Mouse (Mus musculus): ENCODE measurements around the gene Cops2. TPM values are rescaled to one million over a fixed set of nuclear protein-coding genes. Genes with fewer than 3 reads are reported as not detected.
A peak's percentile ranks its signal among the peaks of the same experiment; 100 is the strongest.

The Cops2 gene
- polyA plus RNA-seq, 1 experiment from 2014 or later = 115 TPM

DNA sequence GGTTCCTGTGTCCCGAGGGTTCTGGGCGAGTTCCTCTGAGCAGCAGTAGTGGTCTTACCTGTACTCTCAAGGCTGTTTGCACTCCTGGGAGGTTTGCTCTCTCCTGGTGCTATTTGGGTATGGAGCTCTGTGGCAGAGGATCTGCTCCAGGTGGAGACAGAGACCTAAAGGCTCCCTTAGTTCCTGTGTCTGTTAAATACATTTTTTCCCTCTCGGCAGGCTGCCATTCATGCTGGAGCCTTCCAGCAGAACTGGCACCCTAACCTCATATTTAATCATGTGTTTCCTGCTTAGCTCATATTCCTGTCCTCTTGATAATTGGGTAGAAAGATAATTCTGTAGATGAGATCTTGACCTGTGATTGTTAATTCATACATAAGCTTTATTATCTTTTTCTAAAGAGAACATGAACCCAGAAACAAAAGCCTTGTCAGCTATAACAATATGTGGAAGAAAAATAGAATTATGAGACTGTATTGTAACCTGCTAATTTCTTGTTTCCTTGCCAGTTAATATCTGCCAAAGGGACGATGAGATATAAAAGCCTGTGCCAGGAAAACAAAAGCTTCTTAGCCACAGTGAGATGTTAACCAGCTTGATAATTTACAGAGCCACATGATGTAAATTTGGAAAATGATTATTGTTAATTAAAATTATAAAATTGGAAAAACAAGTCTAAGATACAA, 27.1 kb upstream of the Cops2 start:
- no peak overlapping the region for H3K27ac ChIP-seq (ENCODE audit: low read depth, low read length)
- no peak overlapping the region for H3K4me3 ChIP-seq (ENCODE audit: low read depth, low read length)
- DNase-seq (ENCODE audit: low spot score) (no peak), ATAC-seq (ENCODE audit: insufficient read depth, low FRiP score, low TSS enrichment) (no peak)
- H3K27me3 ChIP-seq (ENCODE audit: control insufficient read depth, insufficient read depth, low read length) = no peaks in the 10 kb centered on the region
- H3K4me1 ChIP-seq (ENCODE audit: control insufficient read depth, insufficient read depth, low read length) = no peaks in the 10 kb centered on the region
- no peaks in the 10 kb centered on the region for H3K36me3 ChIP-seq (ENCODE audit: control insufficient read depth, insufficient read depth, low read length)
- H3K9ac ChIP-seq (ENCODE audit: low read length) = no peak overlapping the region
- H3K9me3 ChIP-seq (ENCODE audit: control insufficient read depth, low read length) = no peaks in the 10 kb centered on the region
- no peak overlapping the region for H3K4me2 ChIP-seq (ENCODE audit: low read depth)
- 88% methylated on average over 4 of the region's 4 CpGs for WGBS

DNA sequence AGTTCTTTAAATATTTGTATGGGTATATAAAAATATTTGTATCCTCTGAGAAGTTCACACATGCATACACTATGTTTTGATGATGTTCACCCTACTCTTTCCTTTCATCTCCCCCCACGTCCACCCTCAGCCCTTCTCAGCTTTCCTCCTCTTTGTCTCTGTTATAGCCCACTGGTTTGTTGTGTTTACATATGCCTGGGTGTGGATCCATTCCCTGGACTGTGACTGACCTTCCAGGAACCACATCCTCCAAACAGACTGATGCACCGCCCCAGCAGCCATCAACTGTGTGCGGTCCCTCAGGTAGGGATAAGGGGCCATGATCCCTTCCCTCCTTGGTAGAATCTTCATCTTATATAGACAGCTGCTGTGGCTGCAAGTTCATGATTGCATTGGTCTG, 11.2 kb upstream of the Cops2 start:
- DNase-seq (ENCODE audit: low spot score) = no peak
- H3K27ac ChIP-seq (ENCODE audit: low read depth, low read length) = no peak overlapping the region
- no peak for ATAC-seq (ENCODE audit: insufficient read depth, low FRiP score, low TSS enrichment)
- no peaks in the 10 kb centered on the region for H3K36me3 ChIP-seq (ENCODE audit: control insufficient read depth, insufficient read depth, low read length)
- H3K4me3 ChIP-seq (ENCODE audit: low read depth, low read length) = no peak overlapping the region
- H3K4me1 ChIP-seq (ENCODE audit: control insufficient read depth, insufficient read depth, low read length) = no peaks in the 10 kb centered on the region
- WGBS = 85% methylated on average over 3 of the region's 3 CpGs
- H3K9me3 ChIP-seq (ENCODE audit: control insufficient read depth, low read length) = no peaks in the 10 kb centered on the region
- H3K4me2 ChIP-seq (ENCODE audit: low read depth) = no peak overlapping the region
- H3K9ac ChIP-seq (ENCODE audit: low read length) = no peak overlapping the region
- H3K27me3 ChIP-seq (ENCODE audit: control insufficient read depth, insufficient read depth, low read length) = no peaks in the 10 kb centered on the region

DNA sequence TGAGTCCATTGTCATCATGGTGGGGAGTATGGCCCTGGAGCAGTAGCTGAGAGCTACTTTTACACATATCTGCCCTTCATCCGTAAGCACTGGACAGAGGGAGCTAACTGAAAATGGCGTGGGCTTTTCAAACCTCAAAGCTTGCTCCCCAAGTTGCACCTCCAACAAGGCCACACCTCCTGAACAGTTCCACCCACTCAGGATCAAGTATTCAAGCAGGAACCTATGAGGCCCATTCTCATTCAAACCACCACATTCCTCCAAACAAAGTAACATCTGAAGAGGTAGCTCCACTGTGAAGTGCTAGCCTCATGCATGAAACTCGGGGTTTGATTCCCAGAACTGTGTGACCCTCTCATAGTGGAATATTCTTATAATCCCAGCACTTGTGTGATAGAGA, 9.4 kb upstream of the Cops2 start:
- Histone ChIP-seq H3K4me2 (ENCODE audit: low read depth) (no peak overlapping the region), H3K36me3 (ENCODE audit: control insufficient read depth, insufficient read depth, low read length) (no peaks in the 10 kb centered on the region), H3K4me1 (ENCODE audit: control insufficient read depth, insufficient read depth, low read length) (no peaks in the 10 kb centered on the region), H3K9me3 (ENCODE audit: control insufficient read depth, low read length) (no peaks in the 10 kb centered on the region), H3K4me3 (ENCODE audit: low read depth, low read length) (no peak overlapping the region), H3K9ac (ENCODE audit: low read length) (no peak overlapping the region), H3K27me3 (ENCODE audit: control insufficient read depth, insufficient read depth, low read length) (no peaks in the 10 kb centered on the region), H3K27ac (ENCODE audit: low read depth, low read length) (no peak overlapping the region)
- 89% methylated on average over 3 of the region's 3 CpGs for WGBS
- DNase-seq (ENCODE audit: low spot score) (no peak), ATAC-seq (ENCODE audit: insufficient read depth, low FRiP score, low TSS enrichment) (no peak)

DNA sequence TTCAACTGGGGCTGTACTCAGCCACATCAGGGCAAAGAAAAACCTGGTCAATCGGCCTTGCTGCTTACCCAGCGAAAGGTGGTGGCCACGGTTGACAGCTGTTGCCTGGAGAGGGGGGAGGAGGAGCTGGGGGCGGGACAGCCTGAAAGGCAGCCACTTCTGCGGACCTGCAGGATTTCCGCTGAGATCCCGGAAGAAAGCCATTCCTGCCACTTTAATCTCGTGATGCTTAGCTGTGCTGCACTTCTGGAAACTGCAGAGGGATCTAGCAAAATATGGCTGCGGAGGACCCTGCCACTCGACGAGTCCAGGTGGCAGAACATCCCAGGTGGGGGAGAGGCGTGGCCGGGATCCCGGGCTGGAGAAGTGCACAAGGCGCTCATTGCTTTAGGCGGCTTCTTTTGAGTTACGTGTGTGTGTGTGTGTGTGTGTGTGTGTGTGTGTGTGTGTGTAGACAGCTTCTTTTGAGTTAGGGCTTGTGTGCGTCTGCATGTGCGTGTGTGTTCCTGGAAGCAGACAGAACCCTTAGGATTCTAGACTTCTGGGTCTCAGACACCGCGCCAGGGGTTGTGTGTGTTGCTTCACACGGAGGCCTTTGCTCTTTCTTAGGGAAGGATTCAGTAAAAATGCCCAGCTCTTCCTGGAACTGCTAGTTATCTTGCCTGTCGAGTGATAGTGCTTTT, 7.3 kb upstream of the Cops2 start:
- H3K27me3 ChIP-seq (ENCODE audit: control insufficient read depth, insufficient read depth, low read length) = no peaks in the 10 kb centered on the region
- H3K4me3 ChIP-seq (ENCODE audit: low read depth, low read length) = peak overlapping the region; percentile 41
- ATAC-seq (ENCODE audit: insufficient read depth, low FRiP score, low TSS enrichment) (peak; percentile 68; the same call in 1 of the 2 replicates), DNase-seq (ENCODE audit: low spot score) (peak; percentile 54)
- H3K36me3 ChIP-seq (ENCODE audit: control insufficient read depth, insufficient read depth, low read length) = no peaks in the 10 kb centered on the region
- H3K9ac ChIP-seq (ENCODE audit: low read length) = peak overlapping the region; percentile 54
- H3K9me3 ChIP-seq (ENCODE audit: control insufficient read depth, low read length) = no peaks in the 10 kb centered on the region
- 8% methylated on average over 23 of the region's 23 CpGs for WGBS
- no peaks in the 10 kb centered on the region for H3K4me1 ChIP-seq (ENCODE audit: control insufficient read depth, insufficient read depth, low read length)
- H3K4me2 ChIP-seq (ENCODE audit: low read depth) = peak overlapping the region; percentile 59
- H3K27ac ChIP-seq (ENCODE audit: low read depth, low read length) = no peak overlapping the region

DNA sequence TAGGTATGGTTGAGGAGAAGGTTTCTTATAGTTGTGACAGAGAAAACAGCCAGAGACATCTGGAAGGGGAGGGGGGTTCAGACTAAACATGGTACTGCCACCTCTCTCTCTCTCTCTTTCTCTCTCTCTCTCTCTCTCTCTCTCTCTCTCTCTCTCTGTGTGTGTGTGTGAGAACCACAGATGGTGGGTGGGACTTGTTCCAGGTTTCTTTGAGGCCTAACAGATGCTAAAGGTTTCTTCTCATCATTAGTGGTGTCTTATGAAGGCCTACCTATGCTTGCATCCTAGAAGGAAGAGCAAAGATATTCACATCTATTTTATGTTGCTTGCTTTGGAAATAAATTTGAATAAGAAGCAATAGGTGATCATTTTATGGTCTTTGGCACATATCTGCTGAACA, 6.6 kb upstream of the Cops2 start:
- no peaks in the 10 kb centered on the region for H3K36me3 ChIP-seq (ENCODE audit: control insufficient read depth, insufficient read depth, low read length)
- ATAC-seq (ENCODE audit: insufficient read depth, low FRiP score, low TSS enrichment) (no peak), DNase-seq (ENCODE audit: low spot score) (no peak)
- no peak overlapping the region for H3K4me3 ChIP-seq (ENCODE audit: low read depth, low read length)
- no peak overlapping the region for H3K4me2 ChIP-seq (ENCODE audit: low read depth)
- no peak overlapping the region for H3K27ac ChIP-seq (ENCODE audit: low read depth, low read length)
- H3K9ac ChIP-seq (ENCODE audit: low read length) = no peak overlapping the region
- H3K9me3 ChIP-seq (ENCODE audit: control insufficient read depth, low read length) = no peaks in the 10 kb centered on the region
- H3K4me1 ChIP-seq (ENCODE audit: control insufficient read depth, insufficient read depth, low read length) = no peaks in the 10 kb centered on the region
- no peaks in the 10 kb centered on the region for H3K27me3 ChIP-seq (ENCODE audit: control insufficient read depth, insufficient read depth, low read length)

DNA sequence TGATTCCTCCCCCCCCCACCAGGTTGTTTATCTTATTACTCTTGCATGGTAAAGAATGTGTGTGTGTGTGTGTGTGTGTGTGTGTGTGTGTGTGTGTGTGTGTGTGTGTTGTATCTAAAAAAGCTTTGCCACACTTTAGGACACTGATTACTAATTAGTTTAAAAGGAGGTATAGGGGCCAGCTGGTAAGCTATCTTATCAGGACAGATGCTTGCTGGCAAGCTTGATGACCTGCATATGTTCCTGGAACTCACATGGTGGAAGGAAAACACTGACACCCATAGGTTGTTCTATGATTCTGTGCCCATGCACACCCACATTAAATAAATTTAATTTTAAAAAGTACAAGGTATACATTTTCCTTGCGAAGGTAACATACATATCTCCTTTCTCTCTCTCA, 5.6 kb upstream of the Cops2 start:
- Histone ChIP-seq H3K9ac (ENCODE audit: low read length) (no peak overlapping the region), H3K4me1 (ENCODE audit: control insufficient read depth, insufficient read depth, low read length) (no peaks in the 10 kb centered on the region), H3K4me2 (ENCODE audit: low read depth) (no peak overlapping the region), H3K36me3 (ENCODE audit: control insufficient read depth, insufficient read depth, low read length) (no peaks in the 10 kb centered on the region), H3K9me3 (ENCODE audit: control insufficient read depth, low read length) (no peaks in the 10 kb centered on the region), H3K4me3 (ENCODE audit: low read depth, low read length) (no peak overlapping the region), H3K27me3 (ENCODE audit: control insufficient read depth, insufficient read depth, low read length) (no peaks in the 10 kb centered on the region), H3K27ac (ENCODE audit: low read depth, low read length) (no peak overlapping the region)
- ATAC-seq (ENCODE audit: insufficient read depth, low FRiP score, low TSS enrichment) (no peak), DNase-seq (ENCODE audit: low spot score) (no peak)
- WGBS = 83% methylated on average over 1 of the region's 1 CpGs

DNA sequence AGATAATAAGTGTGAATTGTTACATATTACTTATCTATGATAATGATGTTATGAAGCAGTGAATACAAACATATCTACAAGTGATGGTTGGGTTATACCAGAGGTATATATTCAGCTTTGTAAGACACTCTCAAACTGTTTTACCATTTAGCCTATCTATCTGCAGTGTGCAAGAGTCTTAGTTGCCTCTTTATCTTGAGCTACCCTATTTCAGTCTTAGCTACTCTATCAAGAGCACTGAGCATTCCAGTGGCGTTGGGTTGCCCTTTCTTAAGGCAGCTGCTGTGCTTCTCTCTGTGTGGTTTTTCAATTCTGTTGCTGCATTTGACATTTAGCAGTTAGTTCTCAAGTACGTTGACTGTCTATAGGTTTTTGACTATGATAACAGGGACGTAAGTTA, 4.9 kb upstream of the Cops2 start:
- Histone ChIP-seq H3K9me3 (ENCODE audit: control insufficient read depth, low read length) (no peaks in the 10 kb centered on the region), H3K4me2 (ENCODE audit: low read depth) (no peak overlapping the region), H3K4me1 (ENCODE audit: control insufficient read depth, insufficient read depth, low read length) (no peaks in the 10 kb centered on the region), H3K9ac (ENCODE audit: low read length) (no peak overlapping the region), H3K4me3 (ENCODE audit: low read depth, low read length) (no peak overlapping the region), H3K27me3 (ENCODE audit: control insufficient read depth, insufficient read depth, low read length) (no peaks in the 10 kb centered on the region), H3K36me3 (ENCODE audit: control insufficient read depth, insufficient read depth, low read length) (no peaks in the 10 kb centered on the region), H3K27ac (ENCODE audit: low read depth, low read length) (no peak overlapping the region)
- no peak for DNase-seq (ENCODE audit: low spot score)
- 79% methylated on average over 3 of the region's 3 CpGs for WGBS
- ATAC-seq (ENCODE audit: insufficient read depth, low FRiP score, low TSS enrichment) = no peak

DNA sequence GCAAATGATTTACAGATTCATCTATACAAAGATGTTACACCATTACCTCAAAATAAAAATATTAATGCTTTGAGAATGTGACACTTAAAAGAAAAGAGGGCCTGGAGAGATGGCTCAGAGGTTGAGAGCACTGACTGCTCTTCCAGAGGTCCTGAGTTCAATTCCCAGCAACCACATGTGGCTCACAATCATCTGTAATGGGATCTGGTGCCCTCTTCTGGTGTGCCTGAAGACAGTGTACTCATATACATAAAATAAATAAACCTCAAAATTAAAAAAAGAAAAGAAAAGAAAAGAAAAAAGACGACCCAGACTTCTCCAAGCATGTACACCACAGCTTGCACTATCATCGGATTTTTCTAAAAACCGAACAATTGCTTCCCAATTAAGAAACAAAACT, 1.2 kb downstream of the Cops2 start:
- H3K27ac ChIP-seq (ENCODE audit: low read depth, low read length) = no peak overlapping the region
- no peaks in the 10 kb centered on the region for H3K27me3 ChIP-seq (ENCODE audit: control insufficient read depth, insufficient read depth, low read length)
- peak overlapping the region; percentile 95 for H3K4me3 ChIP-seq (ENCODE audit: low read depth, low read length)
- H3K9me3 ChIP-seq (ENCODE audit: control insufficient read depth, low read length) = no peaks in the 10 kb centered on the region
- peaks cover 2% of the 10 kb centered on the region; the same call in 1 of the 2 replicates for H3K4me1 ChIP-seq (ENCODE audit: control insufficient read depth, insufficient read depth, low read length)
- 47% methylated on average over 3 of the region's 3 CpGs for WGBS
- H3K36me3 ChIP-seq (ENCODE audit: control insufficient read depth, insufficient read depth, low read length) = no peaks in the 10 kb centered on the region
- H3K4me2 ChIP-seq (ENCODE audit: low read depth) = peak overlapping the region; percentile 55
- DNase-seq (ENCODE audit: low spot score) (no peak), ATAC-seq (ENCODE audit: insufficient read depth, low FRiP score, low TSS enrichment) (no peak)
- no peak overlapping the region for H3K9ac ChIP-seq (ENCODE audit: low read length)

DNA sequence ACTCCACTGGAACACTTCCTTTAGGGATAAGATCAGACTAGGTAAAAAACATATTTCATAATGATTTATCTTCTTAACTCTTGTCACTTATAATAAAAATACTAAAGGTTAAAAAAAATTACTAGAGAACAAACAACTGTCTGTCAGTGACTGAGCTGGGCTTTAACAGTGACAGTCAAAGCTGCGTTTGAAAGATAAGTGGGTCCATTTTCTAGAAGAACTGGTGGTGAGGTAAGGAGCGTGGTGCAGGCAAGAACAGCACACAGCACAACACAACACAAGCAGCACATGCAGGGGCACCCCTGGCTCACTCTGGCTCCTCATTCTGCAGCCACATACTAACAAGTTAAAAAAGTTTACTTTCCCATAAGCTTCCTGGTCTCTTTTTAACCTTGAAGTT, 7.7 kb downstream of the Cops2 start:
- Histone ChIP-seq H3K9me3 (ENCODE audit: control insufficient read depth, low read length) (no peaks in the 10 kb centered on the region), H3K4me1 (ENCODE audit: control insufficient read depth, insufficient read depth, low read length) (no peaks in the 10 kb centered on the region), H3K27ac (ENCODE audit: low read depth, low read length) (no peak overlapping the region), H3K4me2 (ENCODE audit: low read depth) (no peak overlapping the region), H3K27me3 (ENCODE audit: control insufficient read depth, insufficient read depth, low read length) (no peaks in the 10 kb centered on the region), H3K9ac (ENCODE audit: low read length) (no peak overlapping the region), H3K4me3 (ENCODE audit: low read depth, low read length) (no peak overlapping the region), H3K36me3 (ENCODE audit: control insufficient read depth, insufficient read depth, low read length) (no peaks in the 10 kb centered on the region; the same call in 1 of the 2 replicates)
- DNase-seq (ENCODE audit: low spot score) (no peak), ATAC-seq (ENCODE audit: insufficient read depth, low FRiP score, low TSS enrichment) (no peak)
- WGBS = 93% methylated on average over 2 of the region's 2 CpGs

Measured in neural tube, embryonic 11.5 days (tissue).